Mouse (Mus musculus) embryonic stem cell, embryonic (primary cell): ENCODE results near the gene Ppcs.

Experiments
- CTCF ChIA-PET, 4 experiments: fragments of 300-600 bp in 2 of 4; fragments of 350-600 bp in 2 of 4; sonication (Branson Sonifier 250); formaldehyde crosslinking; loops; one replicate each; lab custom pipeline; 2022; ENCODE audit warnings: inconsistent platforms in 2 of 4; lab: Charles Lee
- POLR2A ChIA-PET, 4 experiments: fragments of 300-600 bp in 2 of 4; fragments of 350-600 bp in 2 of 4; sonication (Branson Sonifier 250); formaldehyde crosslinking; loops; one replicate each; lab custom pipeline; 2022; ENCODE audit warnings: antibody characterized with exemption in 4 of 4, inconsistent platforms in 1 of 4; lab: Charles Lee

Gene Ppcs

DNA sequence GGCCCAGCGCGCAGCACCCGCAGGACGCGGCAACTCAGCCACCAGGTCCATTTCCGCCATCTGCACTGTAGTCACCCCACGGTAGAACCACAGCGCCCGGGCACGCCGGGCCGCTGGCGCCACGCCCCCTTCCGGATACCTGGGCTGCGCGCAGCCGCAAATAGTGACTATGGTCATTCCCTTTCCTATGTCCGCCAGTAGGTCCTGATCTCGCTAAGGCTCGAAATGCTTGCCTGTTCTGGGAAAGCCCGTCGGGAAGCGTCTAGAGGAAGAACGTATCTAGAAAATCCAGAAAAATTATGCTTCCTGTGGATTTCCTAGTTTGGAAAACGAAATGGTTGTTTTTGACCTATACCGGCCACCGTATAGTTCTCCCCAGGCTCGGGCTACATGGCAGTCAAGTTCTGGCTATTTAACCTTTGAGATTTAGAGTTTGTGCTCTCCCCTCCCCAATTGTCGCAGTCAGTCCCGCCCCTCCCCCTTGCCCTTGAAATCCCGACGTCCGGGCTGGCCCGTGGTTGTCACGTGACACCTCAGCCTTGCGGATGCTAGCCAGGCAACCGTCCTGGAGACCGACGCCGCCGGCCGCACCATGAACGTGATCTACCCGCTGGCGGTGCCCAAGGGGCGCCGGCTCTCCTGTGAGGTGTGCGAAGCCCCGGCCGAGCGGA lies at the start of gene Ppcs, which contains the start of gene Zmynd12:
Gene Ppcs, minus strand, starts transcription at position 127 of the 671 bp plus-strand sequence.
Gene Zmynd12, plus strand, starts transcription at position 521 of the 671 bp plus-strand sequence.
- ChIA-PET POLR2A (interaction anchor here in 3 of 4 experiments (0.5 to 3.1 kb wide), 10 partner anchors 9 to 190 kb away, joined by 3 to 12 read pairs (median 3); partner anchors contain the start of genes AU022252 (in 1 of the 3), Frg2f1 (in 1 of the 3) and P3h1 (in 1 of the 3)), CTCF (interaction anchor here in 1 of 4 experiments (1.0 kb wide), 1 partner anchor 22 kb away, joined by 3 read pairs; no protein-coding TSS in a partner anchor)

DNA sequence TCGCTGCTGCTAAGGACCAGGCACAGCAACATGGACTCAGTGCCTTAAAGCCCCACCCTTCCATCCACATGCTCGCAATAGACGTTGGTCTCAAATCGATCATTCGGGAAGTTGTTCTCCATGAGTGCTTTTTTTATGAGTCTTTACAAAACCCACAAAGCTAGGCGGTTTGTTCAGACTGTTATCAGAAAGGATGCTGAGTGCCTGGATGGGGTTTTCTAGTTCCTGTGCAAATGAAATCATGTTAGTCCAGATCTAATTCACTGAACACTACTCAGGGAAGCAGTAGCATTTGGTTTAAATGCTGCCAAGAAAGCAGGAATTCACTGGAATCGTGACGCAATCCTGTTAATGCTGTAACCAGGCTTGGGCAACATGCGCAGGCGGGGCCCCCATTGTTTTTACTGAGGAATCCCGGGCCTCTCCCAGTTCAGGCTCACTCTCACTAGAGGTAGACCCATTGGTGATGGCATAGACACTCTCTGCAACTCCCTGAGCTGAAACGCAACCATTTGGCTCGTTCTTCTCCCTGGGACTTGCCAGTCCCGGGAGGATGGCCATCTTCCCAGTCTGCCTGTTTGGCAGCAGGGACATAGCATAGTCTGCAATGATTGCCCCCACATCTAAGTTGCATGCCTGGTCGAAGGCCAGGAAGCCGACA lies 45.6 kb upstream of the Ppcs start:
- POLR2A ChIA-PET = interaction anchor here in 1 of 4 experiments (1.3 kb wide), 1 partner anchor 64 kb away, joined by 3 read pairs; no protein-coding TSS in a partner anchor
- CTCF ChIA-PET = interaction anchor here in 1 of 4 experiments (0.6 kb wide), 1 partner anchor 111 kb away, joined by 4 read pairs; no protein-coding TSS in a partner anchor

DNA sequence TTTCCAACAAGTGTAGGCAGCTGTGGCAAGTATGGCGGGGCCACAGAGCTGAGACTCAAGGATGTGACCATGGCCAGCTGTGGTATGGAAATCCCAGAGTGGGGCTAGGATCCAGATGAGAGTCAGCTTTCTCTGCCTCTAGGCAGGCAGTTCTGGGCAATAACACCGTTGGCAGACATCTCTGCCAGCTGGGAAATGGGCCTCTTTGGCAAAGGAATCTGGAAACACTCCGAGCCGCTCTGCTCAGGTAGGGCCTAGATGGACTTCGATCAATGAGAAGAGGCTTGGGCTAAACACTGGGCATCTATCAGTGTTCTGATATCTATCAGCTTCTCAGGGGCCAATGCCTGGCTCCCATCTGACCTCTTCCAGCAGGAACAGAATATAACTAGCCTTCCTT lies 43.6 kb upstream of the Ppcs start:
- ChIA-PET POLR2A (interaction anchor here in 2 of 4 experiments (0.5 to 0.6 kb wide), 3 partner anchors 195 to 866 kb away, joined by 3 to 6 read pairs (median 3); no protein-coding TSS in a partner anchor), CTCF (no interaction called here)

DNA sequence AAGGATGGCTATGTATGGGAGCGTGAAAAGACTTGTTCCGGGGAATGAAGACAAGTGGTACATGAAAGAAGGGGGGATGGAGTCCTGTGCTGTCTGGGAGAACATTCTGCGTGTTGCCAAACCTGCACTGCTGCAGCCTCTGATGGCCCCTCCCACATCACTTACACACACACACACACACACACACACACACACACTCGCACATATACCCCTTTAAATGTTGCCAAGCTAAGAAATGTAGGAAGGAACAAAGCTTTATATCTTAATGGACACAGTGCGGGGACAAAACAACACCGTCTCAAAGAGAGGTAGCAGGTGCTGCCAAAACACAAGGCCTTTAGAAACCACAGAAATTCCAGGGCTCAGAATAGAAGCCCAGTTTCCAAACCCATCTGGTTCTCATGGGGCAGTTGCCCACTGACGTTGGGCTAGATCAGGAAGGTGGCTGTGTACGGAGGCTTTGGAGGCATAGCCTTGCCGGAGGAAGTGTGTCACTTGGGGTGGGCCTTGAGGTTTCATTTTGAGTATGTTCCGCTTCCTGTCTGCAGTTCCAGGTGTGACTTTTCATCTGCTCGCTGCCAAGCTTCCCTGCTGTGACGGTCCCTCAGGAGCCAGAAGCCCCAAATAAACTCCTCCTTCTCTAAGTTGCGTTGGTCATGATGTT lies 41.7 kb upstream of the Ppcs start:
- CTCF ChIA-PET = interaction anchor here in 2 of 4 experiments (0.6 to 1.4 kb wide), 2 partner anchors 33 to 190 kb away, joined by 3 to 4 read pairs; no protein-coding TSS in a partner anchor
- POLR2A ChIA-PET = interaction anchor here in 2 of 4 experiments (0.9 to 1.5 kb wide), 5 partner anchors 28 to 169 kb away, joined by 3 to 6 read pairs (median 3); partner anchors contain the start of genes Ccdc30 (in 1 of the 2) and Ybx1 (in 1 of the 2)

DNA sequence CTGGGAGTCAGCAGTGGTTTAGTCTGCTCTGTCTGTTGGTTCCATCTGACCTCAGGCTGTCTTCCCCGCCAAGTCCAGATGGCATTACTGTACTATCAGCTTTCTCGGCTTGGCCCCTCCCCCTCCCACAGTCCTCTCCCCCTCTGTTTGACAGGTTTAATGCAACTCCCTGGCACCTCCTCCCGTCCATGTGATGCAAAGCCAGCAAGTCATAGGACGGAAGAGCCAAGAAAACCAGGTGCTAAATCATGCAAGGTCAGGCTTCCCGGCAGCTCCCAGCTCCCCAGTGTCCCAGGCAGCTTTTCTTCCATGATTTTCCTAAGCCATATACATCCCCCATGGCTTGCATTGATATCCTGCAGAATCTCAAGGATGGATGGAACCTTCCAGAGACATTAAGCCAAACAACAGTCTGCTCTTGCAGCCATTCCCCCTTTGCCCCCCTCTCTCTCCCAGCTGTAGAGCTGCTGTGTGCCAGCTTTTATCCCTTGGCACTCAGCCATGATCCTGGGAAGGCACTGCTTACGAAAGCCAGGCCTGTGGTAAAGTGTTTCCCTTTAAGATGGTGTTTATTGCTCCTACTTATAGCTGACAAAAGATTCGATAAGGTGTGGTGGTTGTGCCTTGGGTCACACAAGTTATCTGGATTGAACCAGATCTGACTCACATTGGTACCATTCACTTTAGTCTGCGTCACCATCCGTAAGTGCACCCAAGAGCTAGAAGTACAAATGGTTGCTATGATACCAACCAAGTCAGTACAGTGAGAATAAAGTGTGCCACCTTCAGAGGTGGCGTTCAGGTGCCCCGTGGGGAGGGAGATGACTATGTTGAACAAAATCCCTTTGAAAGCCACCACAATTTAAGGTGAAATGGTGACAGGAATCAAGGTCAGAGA lies 40.9 kb upstream of the Ppcs start:
- ChIA-PET CTCF (interaction anchor here in 3 of 4 experiments (0.6 to 1.4 kb wide), 6 partner anchors 23 to 474 kb away, joined by 3 to 4 read pairs (median 3); no protein-coding TSS in a partner anchor), POLR2A (interaction anchor here in 2 of 4 experiments (0.6 to 1.5 kb wide), 8 partner anchors 9 to 230 kb away, joined by 3 to 6 read pairs (median 3); partner anchors contain the start of genes AU022252 (in 1 of the 2), Ccdc30 (in 1 of the 2), P3h1 (in 1 of the 2) and Ybx1 (in 1 of the 2))

DNA sequence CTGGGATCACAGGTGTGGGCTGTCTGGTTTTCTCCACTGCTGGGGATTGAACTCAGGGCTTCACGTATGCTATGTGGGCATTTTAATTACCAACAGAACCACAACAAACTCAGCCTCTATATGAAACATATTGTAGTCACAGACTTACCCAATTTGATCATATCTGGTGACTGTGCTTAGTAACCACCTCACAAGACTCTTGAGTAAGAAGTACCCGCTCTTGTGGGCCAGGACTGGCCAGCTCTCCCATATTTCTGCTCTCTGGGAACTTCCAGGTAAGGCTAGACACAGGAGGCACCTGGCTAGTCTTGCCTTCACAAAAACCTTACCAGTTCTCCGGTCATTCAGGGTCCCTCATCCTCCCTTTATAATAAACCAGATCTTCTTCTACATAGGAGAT lies 40.2 kb upstream of the Ppcs start:
- CTCF ChIA-PET = interaction anchor here in 2 of 4 experiments (0.6 to 1.4 kb wide), 5 partner anchors 22 to 473 kb away, joined by 3 to 4 read pairs (median 3); no protein-coding TSS in a partner anchor
- POLR2A ChIA-PET = interaction anchor here in 2 of 4 experiments (0.6 to 1.5 kb wide), 6 partner anchors 9 to 230 kb away, joined by 3 to 6 read pairs (median 3); partner anchors contain the start of genes AU022252 (in 1 of the 2) and P3h1 (in 1 of the 2)

DNA sequence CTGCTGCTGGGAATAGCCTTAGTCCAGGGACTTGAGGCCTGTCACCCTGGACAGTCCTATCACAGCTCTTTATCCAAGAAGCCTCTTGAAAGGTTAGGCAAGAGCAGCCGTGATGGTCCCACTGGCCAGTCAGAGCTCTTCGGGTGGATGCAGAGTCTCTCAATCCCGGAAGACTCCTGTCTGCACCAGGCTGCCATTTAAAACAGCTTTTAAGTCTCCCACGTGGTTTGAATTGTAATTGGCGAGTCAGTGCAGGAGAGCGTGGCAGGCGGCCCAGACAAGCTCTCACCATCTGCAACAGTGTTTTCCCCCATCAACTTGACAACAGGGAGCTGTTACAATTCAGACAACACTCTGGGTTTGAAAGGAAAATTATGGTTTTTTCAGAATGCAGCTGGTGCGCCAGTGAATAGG lies 38.5 kb upstream of the Ppcs start:
- CTCF ChIA-PET = interaction anchor here (0.5 to 2.6 kb wide), 25 partner anchors 19 to 223 kb away, joined by 3 to 14 read pairs (median 4); partner anchors contain the start of gene Ccdc30 (in 1 of the 4)
- POLR2A ChIA-PET = interaction anchor here in 3 of 4 experiments (0.7 to 2.1 kb wide), 10 partner anchors 9 to 222 kb away, joined by 3 to 11 read pairs (median 4); no protein-coding TSS in a partner anchor

DNA sequence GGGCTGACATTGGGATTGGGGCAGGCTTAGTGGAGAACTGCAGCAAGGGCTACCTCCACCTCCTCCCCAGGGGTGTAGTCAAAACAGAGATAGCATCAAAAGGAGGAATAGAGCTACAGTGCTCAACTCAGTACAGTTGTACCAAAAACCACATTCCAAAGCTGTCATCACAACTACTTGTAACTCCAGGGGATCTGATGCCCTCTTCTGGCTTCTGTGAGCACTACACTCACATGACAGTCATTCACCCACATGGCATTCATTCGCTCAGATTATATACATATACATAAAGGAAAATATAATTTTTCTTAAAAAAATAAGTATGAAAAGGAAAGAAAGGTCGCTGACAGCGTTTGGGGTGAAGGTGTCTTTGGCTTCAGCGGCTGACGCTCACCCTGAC lies 38.1 kb upstream of the Ppcs start:
- CTCF ChIA-PET = interaction anchor here (0.5 to 2.6 kb wide), 21 partner anchors 19 to 273 kb away, joined by 3 to 14 read pairs (median 4); partner anchors contain the start of gene Hivep3 (in 1 of the 4)
- POLR2A ChIA-PET = interaction anchor here in 3 of 4 experiments (0.7 to 2.1 kb wide), 9 partner anchors 9 to 222 kb away, joined by 3 to 11 read pairs (median 3); no protein-coding TSS in a partner anchor

DNA sequence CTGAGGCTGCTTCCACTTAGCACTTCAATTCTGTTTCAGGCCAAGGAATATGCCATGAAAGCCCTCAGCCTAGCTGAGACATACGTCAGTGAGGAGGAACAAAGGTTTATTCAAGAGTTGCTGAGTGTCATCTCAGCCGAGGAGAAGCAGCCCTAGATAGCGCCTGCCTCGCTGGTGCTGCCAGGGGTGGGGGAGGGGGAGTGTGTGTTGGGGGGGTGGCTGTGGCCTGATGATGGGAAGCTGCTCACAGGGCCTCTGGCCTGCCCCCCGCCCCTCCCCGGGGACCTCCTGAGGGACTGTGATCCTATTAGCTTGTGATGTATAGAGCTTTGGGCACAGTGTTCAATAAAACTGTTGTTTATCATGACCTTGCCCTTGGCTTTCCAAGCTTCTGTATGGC lies 31.3 kb upstream of the Ppcs start:
- ChIA-PET POLR2A (interaction anchor here in 2 of 4 experiments (0.6 to 1.4 kb wide), 9 partner anchors 12 to 221 kb away, joined by 3 to 4 read pairs (median 4); partner anchors contain the start of genes AU022252 (in 1 of the 2) and P3h1 (in 1 of the 2)), CTCF (interaction anchor here in 2 of 4 experiments (0.6 to 1.2 kb wide), 4 partner anchors 37 to 87 kb away, joined by 4 to 7 read pairs (median 6); no protein-coding TSS in a partner anchor)

DNA sequence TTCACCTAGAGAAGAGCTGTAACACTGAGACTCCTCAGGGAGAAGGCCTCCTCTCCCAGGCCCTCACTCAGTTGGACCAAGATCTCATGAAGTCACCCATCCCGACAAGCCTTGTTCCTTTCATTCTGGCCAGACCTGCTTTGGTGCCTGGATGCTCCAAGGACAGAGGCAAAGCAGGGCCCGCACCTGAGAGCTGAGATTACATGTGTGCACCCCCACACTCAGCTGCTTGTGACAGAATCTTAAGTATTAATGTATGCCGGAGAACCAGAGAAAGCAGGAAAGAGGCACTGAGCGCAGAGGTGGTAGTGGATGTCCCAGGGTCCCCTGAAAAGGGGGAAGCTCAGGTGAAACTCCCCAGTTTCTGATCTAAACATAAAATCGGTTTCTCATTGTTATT lies 30.9 kb upstream of the Ppcs start:
- CTCF ChIA-PET = interaction anchor here in 1 of 4 experiments (0.6 to 1.2 kb wide), 3 partner anchors 38 to 86 kb away, joined by 4 to 7 read pairs (median 5); no protein-coding TSS in a partner anchor
- POLR2A ChIA-PET = interaction anchor here in 2 of 4 experiments (0.7 to 1.4 kb wide), 5 partner anchors 11 to 221 kb away, joined by 3 to 4 read pairs (median 4); partner anchors contain the start of genes AU022252 (in 1 of the 2) and P3h1 (in 1 of the 2)

DNA sequence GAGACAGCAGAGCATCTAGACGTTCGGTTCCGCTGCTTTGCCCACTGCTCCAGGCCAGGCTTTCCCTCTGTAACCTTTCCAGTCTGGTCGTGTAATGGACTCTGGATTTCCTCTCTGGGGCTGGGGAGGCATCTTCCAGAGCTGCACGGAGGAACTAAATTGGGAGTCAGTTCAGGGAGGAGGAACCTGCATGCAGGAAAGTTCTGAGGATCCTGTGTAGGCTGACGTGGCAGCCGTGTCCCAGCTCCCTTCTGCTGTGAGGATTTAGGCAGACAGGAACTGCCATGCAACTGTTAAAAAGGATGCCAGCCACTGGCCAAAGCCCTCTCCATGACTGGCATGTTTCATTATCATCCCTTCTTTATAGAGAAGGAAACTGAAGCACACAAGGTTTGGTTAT lies 28.2 kb upstream of the Ppcs start:
- ChIA-PET POLR2A (interaction anchor here in 2 of 4 experiments (0.7 to 1.2 kb wide), 2 partner anchors 9 to 213 kb away, joined by 3 to 5 read pairs; no protein-coding TSS in a partner anchor), CTCF (interaction anchor here in 1 of 4 experiments (1.4 kb wide), 1 partner anchor 19 kb away, joined by 3 read pairs; no protein-coding TSS in a partner anchor)

DNA sequence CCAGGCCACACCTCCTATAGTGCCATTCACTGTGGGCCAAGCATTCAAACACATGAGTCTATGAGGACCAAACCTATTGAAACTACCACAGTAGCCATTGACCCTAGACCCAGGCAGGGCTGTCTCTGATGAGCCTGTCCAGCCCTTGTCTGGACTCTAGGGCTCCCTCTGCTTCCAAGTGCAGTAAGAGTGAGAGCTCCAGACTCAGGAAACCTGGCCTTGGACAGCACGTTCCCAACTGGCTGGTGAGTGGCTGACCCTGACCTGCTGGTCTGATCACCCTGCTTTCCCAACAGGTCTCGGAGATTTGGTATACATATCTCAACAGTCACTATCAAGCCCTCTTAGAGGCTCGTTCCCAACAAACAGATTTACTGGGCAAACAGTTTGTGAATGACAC lies 25.6 kb upstream of the Ppcs start:
- CTCF ChIA-PET = interaction anchor here in 1 of 4 experiments (0.9 kb wide), 1 partner anchor 17 kb away, joined by 3 read pairs; no protein-coding TSS in a partner anchor
- POLR2A ChIA-PET = interaction anchor here in 1 of 4 experiments (1.5 kb wide), 1 partner anchor 92 kb away, joined by 4 read pairs; the partner anchor contains the start of gene Frg2f1

DNA sequence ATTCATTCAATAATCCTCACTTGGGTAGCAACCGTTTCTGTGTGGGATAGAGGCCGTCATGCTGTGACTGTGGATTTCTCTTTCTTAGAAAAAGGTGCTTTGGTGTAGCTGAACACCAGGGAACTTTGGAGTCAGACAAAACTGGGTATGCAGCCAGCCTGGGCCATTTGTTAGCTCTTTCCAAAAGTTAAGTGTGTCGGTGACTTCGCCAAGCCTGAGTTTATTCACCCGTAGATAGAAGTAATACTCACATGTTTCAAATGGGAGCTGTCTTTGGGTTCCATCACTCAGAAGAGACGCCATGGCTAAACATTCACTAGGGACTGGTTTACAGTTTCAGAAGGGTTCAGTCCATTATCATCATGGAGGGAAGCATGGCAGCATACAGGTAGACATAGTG lies 25.0 kb upstream of the Ppcs start:
- ChIA-PET POLR2A (interaction anchor here in 2 of 4 experiments (0.6 to 1.5 kb wide), 2 partner anchors 92 to 214 kb away, joined by 3 to 4 read pairs; partner anchors contain the start of gene Frg2f1 (in 1 of the 2)), CTCF (no interaction called here)

DNA sequence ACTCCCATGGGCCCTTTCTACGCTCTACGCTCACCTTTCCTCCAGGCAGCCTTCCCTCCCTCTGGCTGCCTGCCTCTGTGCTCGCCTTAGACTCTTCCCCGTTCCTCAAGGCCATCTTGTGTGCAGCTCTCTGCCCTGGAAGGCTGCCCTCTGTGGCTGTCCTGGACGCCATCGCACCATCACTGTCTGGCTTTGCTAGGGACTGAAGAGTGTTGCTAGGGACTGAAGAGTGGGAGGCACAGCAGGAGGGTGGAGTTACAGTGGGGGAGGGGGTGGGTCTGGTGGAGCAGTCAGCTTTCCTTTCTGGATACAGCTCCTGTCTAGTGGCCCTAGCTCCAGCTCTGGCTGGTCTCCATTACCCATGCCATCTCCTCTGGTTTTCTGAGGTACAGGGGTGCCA lies 20.3 kb upstream of the Ppcs start:
- CTCF ChIA-PET = interaction anchor here in 2 of 4 experiments (0.7 to 1.3 kb wide), 4 partner anchors 11 to 48 kb away, joined by 3 to 6 read pairs (median 3); no protein-coding TSS in a partner anchor
- POLR2A ChIA-PET = interaction anchor here in 2 of 4 experiments (0.5 to 2.4 kb wide), 11 partner anchors 9 to 1482 kb away, joined by 3 to 12 read pairs (median 5); partner anchors contain the start of genes AU022252 (in 1 of the 2), Exo5 (in 1 of the 2), P3h1 (in 1 of the 2) and Zmynd12 (in 1 of the 2)

DNA sequence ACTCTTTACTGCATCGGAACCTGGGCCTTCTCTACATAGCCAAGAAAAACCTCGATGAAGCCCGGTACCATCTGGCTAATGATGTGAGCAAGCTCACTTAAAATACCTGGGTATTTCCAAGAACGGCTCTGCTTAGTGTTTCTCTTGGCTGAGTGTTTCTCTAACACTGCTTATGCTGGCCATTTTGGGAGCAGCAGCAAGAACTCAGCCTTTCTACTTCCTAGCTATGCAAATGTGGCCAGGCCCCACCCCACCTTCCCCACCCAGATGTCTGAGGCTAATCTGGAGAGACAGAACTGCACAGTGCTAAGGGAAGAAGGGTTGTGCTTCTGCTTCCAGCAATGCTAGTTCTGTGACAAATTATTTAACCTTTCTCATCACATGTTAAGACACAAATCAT lies 19.6 kb upstream of the Ppcs start:
- CTCF ChIA-PET = interaction anchor here in 3 of 4 experiments (0.5 to 1.3 kb wide), 6 partner anchors 11 to 784 kb away, joined by 3 to 6 read pairs (median 3); no protein-coding TSS in a partner anchor

More for the DNA sequence above, 19.6 kb upstream of the Ppcs start:
- POLR2A ChIA-PET = interaction anchor here in 3 of 4 experiments (0.6 to 2.4 kb wide), 14 partner anchors 8 to 209 kb away, joined by 3 to 12 read pairs (median 4); partner anchors contain the start of genes AU022252 (in 1 of the 3), Frg2f1 (in 1 of the 3), P3h1 (in 1 of the 3) and Rimkla (in 1 of the 3)
